Mouse (Mus musculus): ENCODE data around the gene Zdhhc5. TPM values are rescaled to one million over a fixed set of nuclear protein-coding genes. Genes with fewer than 3 reads are reported as not detected.

Zdhhc5 gene
- polyA plus RNA-seq, 1 experiment = 5.9 TPM

DNA sequence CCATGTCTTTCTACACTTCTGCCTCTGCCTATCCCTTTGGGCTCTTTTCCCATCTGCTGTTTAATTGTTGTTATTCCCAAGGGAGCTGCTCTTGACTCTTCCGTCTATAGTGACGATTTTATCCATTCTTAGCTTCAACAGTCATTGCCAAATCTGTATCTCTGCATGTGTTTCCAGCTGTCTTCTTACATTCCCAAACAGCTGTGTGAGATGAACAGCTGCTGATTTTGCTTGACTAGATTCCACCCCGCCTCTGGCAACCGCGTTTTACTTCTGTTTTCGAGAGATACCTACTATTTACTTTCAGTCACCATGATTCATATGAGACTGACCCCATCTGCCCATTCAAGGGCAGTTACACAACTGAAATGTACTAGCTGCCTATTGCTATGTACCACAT is 35.1 kb upstream of the Zdhhc5 start:
- Histone ChIP-seq H3K27me3 (ENCODE audit: control insufficient read depth) (peaks cover 82% of the 10 kb centered on the region), H3K9me3 (ENCODE audit: control insufficient read depth, low read length) (no peaks in the 10 kb centered on the region), H3K4me3 (replicated peaks) (no peak overlapping the region), H3K4me1 (ENCODE audit: control insufficient read depth) (peaks cover 19% of the 10 kb centered on the region), H3K36me3 (ENCODE audit: control insufficient read depth) (no peaks in the 10 kb centered on the region)
- TF ChIP-seq TAL1 (IDR thresholded peaks at IDR 0.05; ENCODE audit: low read length) = no peak
- no peak for TF ChIP-seq GATA1 (IDR thresholded peaks at IDR 0.05; ENCODE audit: low read length)

DNA sequence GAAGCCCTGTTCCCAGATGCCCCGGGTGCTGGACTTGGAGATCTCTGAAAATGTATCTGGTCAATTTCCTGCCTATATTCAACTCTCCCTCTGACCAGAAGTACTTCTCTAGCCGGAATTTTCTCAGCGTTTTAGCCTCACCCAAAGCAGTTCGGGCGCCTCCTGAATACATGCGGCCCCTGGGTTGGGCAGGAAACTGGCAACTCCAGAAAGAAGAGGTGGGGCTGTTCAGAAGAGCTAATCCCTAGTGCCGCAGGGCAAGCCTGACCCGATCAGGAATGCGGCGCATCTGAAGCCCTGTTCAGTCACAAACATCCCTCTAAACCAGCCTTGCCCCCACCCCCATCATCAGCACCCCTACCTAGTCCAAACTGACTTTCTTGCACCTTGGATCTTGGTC is 29.1 kb upstream of the Zdhhc5 start:
- Histone ChIP-seq H3K9me3 (ENCODE audit: control insufficient read depth, low read length) (no peaks in the 10 kb centered on the region), H3K27me3 (ENCODE audit: control insufficient read depth) (peaks cover 82% of the 10 kb centered on the region), H3K4me1 (ENCODE audit: control insufficient read depth) (peaks cover 70% of the 10 kb centered on the region), H3K36me3 (ENCODE audit: control insufficient read depth) (peaks cover 38% of the 10 kb centered on the region), H3K4me3 (replicated peaks) (peak overlapping the region; percentile 76)
- TF ChIP-seq TAL1 (IDR thresholded peaks at IDR 0.05; ENCODE audit: low read length) = no peak
- TF ChIP-seq GATA1 (IDR thresholded peaks at IDR 0.05; ENCODE audit: low read length) = no peak

DNA sequence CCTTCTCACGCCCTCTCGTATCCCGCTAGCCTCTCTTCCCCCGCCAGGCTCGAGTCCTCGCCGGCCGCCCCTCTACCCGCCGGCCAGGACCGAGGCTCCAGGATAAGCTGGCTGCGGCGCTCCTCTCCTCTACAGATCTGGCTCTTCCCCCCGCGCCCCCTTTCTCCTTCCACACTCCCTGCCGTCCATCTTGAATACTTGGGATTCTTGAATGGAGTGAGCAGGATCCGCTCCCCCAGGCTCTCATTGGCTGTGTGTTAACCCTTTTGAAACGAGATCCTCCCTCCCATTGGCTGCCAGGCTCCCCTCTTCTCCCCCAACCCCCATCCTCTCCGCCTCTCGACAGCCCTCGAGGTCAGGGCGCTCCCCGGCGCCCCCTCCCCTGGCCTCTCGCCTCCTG is 28.6 kb upstream of the Zdhhc5 start, which contains the start of gene Gm19426:
TSS of gene Gm19426 (minus strand) at position 95 of the 400 bp plus-strand sequence.
- H3K4me3 ChIP-seq (replicated peaks) = peak within 1 kb of the TSS; percentile 76
- H3K4me1 ChIP-seq (ENCODE audit: control insufficient read depth) = peaks cover 76% of the 10 kb centered on the region
- H3K27me3 ChIP-seq (ENCODE audit: control insufficient read depth) = peaks cover 78% of the 10 kb centered on the region

DNA sequence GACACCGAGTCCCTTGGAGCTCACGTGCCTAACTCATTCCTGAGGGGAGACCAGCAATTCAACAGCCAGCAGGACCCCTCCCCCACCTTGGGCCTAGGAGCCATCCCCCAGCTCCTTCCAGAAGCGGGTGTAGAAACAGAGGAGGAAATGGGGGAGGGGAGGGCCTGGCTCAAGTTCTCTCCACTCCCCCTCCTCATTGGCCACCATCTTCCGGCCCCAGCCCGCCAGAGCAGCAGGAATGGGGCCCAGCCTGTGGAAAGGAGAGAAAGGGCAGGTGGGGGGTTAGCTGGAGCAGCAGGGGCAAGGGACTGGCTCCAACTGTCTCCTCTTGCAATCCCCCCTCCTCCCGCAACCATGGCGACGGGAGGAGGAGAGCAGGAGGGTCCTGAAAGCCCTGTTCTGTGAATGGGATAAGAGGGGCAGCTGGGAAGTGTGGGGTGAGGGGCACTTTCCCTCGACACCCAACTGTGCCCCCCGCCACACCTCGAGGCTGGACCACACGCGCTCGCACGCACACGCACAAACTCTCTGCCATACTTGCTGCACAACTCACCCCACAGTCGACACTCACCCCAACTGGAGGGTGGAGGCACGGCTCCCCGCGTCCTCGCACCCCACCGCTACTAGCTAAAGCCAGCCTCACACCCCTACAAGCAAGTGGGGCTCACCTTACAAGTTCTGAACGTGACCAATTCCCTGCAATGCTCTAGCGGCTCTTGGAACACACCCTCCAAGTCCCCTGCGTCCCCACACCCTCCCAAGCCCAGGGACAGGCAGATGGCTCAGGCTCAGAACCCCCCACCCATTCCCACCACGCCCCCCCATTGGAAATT is 27.7 kb upstream of the Zdhhc5 start:
- Histone ChIP-seq H3K4me1 (ENCODE audit: control insufficient read depth) (peaks cover 85% of the 10 kb centered on the region), H3K4me3 (replicated peaks) (peak overlapping the region; percentile 76)

More for the DNA sequence above, 28.6 kb upstream of the Zdhhc5 start, which contains the start of gene Gm19426:
- TF ChIP-seq TAL1 (IDR thresholded peaks at IDR 0.05; ENCODE audit: low read length) (no peak), GATA1 (IDR thresholded peaks at IDR 0.05; ENCODE audit: low read length) (no peak)
- Histone ChIP-seq H3K36me3 (ENCODE audit: control insufficient read depth) (peaks cover 43% of the 10 kb centered on the region), H3K9me3 (ENCODE audit: control insufficient read depth, low read length) (no peaks in the 10 kb centered on the region)

DNA sequence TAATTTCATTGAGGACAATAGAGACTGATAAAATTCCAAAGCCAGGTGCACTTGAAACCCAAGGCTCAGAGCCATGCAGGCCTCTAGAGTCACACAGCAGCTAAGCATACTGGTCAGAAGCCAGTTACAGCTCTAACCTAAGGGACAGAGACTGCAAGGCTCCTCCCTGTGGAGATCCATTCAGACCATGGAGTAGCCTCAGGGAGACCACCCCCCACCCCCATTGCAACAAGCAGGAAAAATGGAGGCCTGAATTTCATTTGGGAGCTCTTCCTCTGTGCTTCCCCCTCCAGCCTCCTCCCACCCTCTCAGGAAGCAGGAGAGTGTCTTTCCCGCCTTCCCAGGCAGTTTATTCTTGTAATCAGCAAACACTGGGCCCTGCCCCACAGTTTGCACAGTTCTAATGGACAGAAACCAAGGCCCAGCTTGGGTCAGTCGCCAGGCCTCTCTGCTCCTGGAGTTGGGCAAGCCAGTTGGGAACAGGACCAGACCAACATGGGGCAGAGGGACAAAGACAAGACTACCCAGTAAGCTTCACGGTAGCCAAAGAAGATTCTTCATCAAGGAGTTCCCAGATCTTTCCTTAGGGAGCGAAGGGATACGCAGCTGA is 27.0 kb upstream of the Zdhhc5 start:
- peak overlapping the region; percentile 76 for H3K4me3 ChIP-seq (replicated peaks)
- H3K27me3 ChIP-seq (ENCODE audit: control insufficient read depth) = peaks cover 78% of the 10 kb centered on the region
- no peak for TF ChIP-seq GATA1 (IDR thresholded peaks at IDR 0.05; ENCODE audit: low read length)
- peaks cover 60% of the 10 kb centered on the region for H3K36me3 ChIP-seq (ENCODE audit: control insufficient read depth)
- H3K9me3 ChIP-seq (ENCODE audit: control insufficient read depth, low read length) = no peaks in the 10 kb centered on the region
- H3K4me1 ChIP-seq (ENCODE audit: control insufficient read depth) = peaks cover 86% of the 10 kb centered on the region

More for the DNA sequence above, 27.7 kb upstream of the Zdhhc5 start:
- Histone ChIP-seq H3K27me3 (ENCODE audit: control insufficient read depth) (peaks cover 78% of the 10 kb centered on the region), H3K36me3 (ENCODE audit: control insufficient read depth) (peaks cover 52% of the 10 kb centered on the region), H3K9me3 (ENCODE audit: control insufficient read depth, low read length) (no peaks in the 10 kb centered on the region)
- TF ChIP-seq TAL1 (IDR thresholded peaks at IDR 0.05; ENCODE audit: low read length) (no peak), GATA1 (IDR thresholded peaks at IDR 0.05; ENCODE audit: low read length) (no peak)

DNA sequence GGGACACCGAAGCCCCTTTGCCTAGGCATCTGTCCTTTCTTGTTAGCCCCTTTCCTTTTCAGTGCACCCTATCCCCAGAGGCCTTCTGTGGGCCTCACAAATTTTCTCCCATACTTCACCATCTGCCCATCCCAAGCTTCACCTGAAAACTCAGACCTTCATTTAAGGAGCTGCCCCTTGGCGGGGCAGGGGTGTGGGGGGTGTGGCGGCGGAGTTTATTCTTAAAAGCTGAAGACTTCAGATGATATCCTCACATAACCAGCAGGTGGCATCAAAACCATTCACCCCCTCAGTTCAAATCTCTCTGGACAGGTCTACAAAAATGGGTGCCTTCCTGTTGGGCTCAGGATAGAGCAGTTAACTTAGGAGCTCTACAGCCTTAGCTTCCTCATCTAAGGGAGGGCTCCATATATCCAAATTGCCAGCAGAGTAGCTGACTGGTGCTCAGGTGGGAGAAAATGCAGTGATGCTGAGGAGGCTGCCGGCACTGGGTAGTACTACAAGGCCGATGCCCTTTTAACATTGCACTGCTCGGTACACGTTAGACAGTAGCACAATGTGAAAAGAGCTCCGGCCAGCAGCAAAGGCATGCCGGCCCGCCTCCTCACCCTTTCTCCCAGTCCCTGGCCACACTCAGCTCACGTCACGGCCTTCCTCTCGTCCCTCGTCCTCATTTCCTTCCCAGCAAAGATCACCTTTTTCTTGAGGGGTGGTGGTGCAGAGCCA is 25.8 kb upstream of the Zdhhc5 start:
- H3K36me3 ChIP-seq (ENCODE audit: control insufficient read depth) = peaks cover 71% of the 10 kb centered on the region
- H3K9me3 ChIP-seq (ENCODE audit: control insufficient read depth, low read length) = no peaks in the 10 kb centered on the region
- H3K27me3 ChIP-seq (ENCODE audit: control insufficient read depth) = peaks cover 75% of the 10 kb centered on the region
- TF ChIP-seq GATA1 (IDR thresholded peaks at IDR 0.05; ENCODE audit: low read length) = no peak
- no peak for TF ChIP-seq TAL1 (IDR thresholded peaks at IDR 0.05; ENCODE audit: low read length)
- peaks cover 87% of the 10 kb centered on the region for H3K4me1 ChIP-seq (ENCODE audit: control insufficient read depth)
- H3K4me3 ChIP-seq (replicated peaks) = no peak overlapping the region

DNA sequence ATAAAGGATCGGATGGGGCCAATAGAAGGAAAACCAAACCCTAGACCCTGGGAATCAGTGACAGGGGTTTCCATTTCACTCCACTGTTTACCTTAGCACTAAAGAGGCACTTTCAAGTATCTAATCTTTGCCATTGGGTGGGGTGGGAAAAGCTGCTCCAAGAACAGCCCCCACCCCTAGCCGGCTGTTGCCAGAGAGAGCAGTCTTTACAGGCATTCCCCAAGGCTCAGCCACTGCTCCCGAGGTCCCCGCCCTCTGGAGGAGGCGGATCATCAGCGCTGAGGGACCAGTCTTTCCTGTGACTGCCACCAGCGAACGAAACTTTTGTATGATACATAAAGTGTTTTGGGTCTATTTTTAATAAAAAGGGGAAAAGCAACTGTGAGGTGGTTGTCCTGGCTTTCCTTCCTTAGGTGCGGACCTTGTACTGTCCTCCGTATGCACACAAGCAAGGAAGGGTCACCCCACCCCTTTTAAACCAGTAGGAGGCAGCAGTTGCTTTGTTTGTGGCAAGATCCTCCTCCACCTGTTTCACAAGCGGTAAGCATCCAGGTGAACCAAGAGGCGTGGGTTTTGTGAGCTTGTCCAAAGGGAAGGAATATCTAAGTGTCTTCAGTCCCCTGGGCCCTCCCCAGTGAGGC is 23.4 kb upstream of the Zdhhc5 start:
- peaks cover 97% of the 10 kb centered on the region for H3K4me1 ChIP-seq (ENCODE audit: control insufficient read depth)
- H3K27me3 ChIP-seq (ENCODE audit: control insufficient read depth) = peaks cover 60% of the 10 kb centered on the region
- H3K9me3 ChIP-seq (ENCODE audit: control insufficient read depth, low read length) = no peaks in the 10 kb centered on the region
- peak overlapping the region; percentile 83 for H3K4me3 ChIP-seq (replicated peaks)
- peaks cover 92% of the 10 kb centered on the region for H3K36me3 ChIP-seq (ENCODE audit: control insufficient read depth)
- TF ChIP-seq GATA1 (IDR thresholded peaks at IDR 0.05; ENCODE audit: low read length) (no peak), TAL1 (IDR thresholded peaks at IDR 0.05; ENCODE audit: low read length) (no peak)

DNA sequence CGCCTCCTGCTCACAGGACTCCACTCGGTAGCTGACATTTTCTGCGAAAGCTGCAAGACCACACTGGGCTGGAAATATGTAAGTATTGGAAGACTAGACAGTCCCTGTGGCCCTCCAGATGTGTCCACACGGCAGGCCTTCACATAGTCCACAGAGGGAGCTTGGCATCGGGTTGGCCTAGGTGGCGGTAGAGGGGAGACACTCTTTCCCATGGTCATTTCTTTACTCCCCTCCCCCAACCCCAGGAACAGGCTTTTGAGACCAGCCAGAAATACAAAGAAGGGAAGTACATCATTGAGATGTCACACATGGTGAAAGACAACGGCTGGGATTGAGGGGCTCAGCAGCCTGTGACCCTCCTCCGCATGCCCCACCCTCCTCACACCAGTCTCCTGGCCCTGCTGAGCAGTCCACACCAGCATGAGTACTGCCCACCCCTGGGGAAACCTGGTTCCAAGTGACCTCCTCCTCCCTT is 22.5 kb upstream of the Zdhhc5 start:
- TF ChIP-seq GATA1 (IDR thresholded peaks at IDR 0.05; ENCODE audit: low read length) (no peak), TAL1 (IDR thresholded peaks at IDR 0.05; ENCODE audit: low read length) (no peak)
- Histone ChIP-seq H3K36me3 (ENCODE audit: control insufficient read depth) (peaks cover 88% of the 10 kb centered on the region), H3K4me3 (replicated peaks) (peak overlapping the region; percentile 83), H3K27me3 (ENCODE audit: control insufficient read depth) (peaks cover 51% of the 10 kb centered on the region), H3K4me1 (ENCODE audit: control insufficient read depth) (peaks cover 97% of the 10 kb centered on the region), H3K9me3 (ENCODE audit: control insufficient read depth, low read length) (no peaks in the 10 kb centered on the region)

Data from erythroblast, embryonic 14.5 days (primary cell).